17 mouse cellular contexts compared by ENCODE assay signal in the genomic region with DNA sequence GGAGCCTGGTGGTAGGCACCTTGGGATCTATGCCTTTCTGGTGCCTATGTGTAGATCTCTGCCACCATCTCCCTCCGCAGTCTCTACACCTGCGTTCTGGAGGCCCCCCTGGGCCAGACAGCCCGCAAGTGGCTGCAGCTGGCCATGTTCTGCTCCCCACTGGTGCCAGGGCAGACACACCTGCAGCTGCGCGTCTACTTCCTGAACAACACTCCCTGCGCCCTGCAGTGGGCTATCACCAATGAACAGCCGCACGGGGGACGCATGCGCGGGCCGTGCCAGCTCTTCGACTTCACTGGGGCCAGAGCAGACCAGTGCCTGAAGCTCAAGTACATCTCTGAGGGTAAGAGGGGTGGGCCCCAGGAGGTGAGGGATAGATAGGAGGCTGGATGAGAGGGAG. TPM values are rescaled to one million over a fixed set of nuclear protein-coding genes. Genes with fewer than 3 reads are reported as not detected.
DNase-seq lines count a peak whose midpoint lies in the region; ATAC-seq lines count a peak whose summit lies in the region.
"Had no signal": no experiment of that assay in that cellular context is flagged by ENCODE, and none has a peak within 500 bp of the region (broad histone marks: within the 10 kb centered on the region; RNA-seq: fewer than 3 reads in every experiment).

No protein-coding gene starts in this region.

- WGBS in hindbrain, embryonic 14.5 days: 97% methylated on average over 13 of the region's 13 CpGs
- WGBS in liver, embryonic 11.5 days: 91% methylated on average over 13 of the region's 13 CpGs

- no peak for ATAC-seq in hindbrain, embryonic 14.5 days (ENCODE audit: low FRiP score)
- no peak for ATAC-seq in liver, embryonic 11.5 days (replicated peaks; ENCODE audit: low FRiP score)
- ATAC-seq: forebrain, embryonic 15.5 days had no signal

- no peak overlapping the region for H3K4me2 ChIP-seq in hindbrain, embryonic 14.5 days (replicated peaks)
- H3K4me2 ChIP-seq in liver, embryonic 11.5 days: no peak overlapping the region
- H3K4me2 ChIP-seq: forebrain, embryonic 15.5 days; heart, embryonic 13.5 days; hindbrain, embryonic 15.5 days; kidney, embryonic 15.5 days; midbrain, embryonic 12.5 days had no signal

- H3K4me1 ChIP-seq in hindbrain, embryonic 14.5 days (replicated peaks; ENCODE audit: control insufficient read depth, insufficient read depth, low read length): no peaks in the 10 kb centered on the region
- peaks cover 7% of the 10 kb centered on the region; the same call in 1 of the 2 replicates for H3K4me1 ChIP-seq in liver, embryonic 11.5 days (replicated peaks; ENCODE audit: control insufficient read depth, insufficient read depth, low read length)
- H3K4me1 ChIP-seq: forebrain, embryonic 15.5 days had no signal

- H3K9ac ChIP-seq in hindbrain, embryonic 14.5 days: no peak overlapping the region
- no peak overlapping the region for H3K9ac ChIP-seq in liver, embryonic 11.5 days (ENCODE audit: low read depth, low read length)
- H3K9ac ChIP-seq: forebrain, embryonic 15.5 days; heart, embryonic 13.5 days; hindbrain, embryonic 15.5 days; kidney, embryonic 15.5 days; midbrain, embryonic 12.5 days had no signal

- no peak overlapping the region for H3K27ac ChIP-seq in hindbrain, embryonic 14.5 days
- no peak overlapping the region for H3K27ac ChIP-seq in liver, embryonic 11.5 days (ENCODE audit: low read depth, low read length)
- H3K27ac ChIP-seq: forebrain, embryonic 15.5 days; heart, embryonic 13.5 days; hindbrain, embryonic 15.5 days; kidney, embryonic 15.5 days; midbrain, embryonic 12.5 days had no signal

- DNase-seq in lung, postnatal 36 days: peak; percentile 8
- DNase-seq in lung, postnatal 4 days: no peak
- DNase-seq in induced T-regulatory cell, adult 2 months (ENCODE audit: low read depth): peak; percentile 72
- peak; percentile 60 for DNase-seq in splenic B cell, adult 2 months (ENCODE audit: low read depth, low spot score)
- no peak for DNase-seq in hindbrain, embryonic 14.5 days (ENCODE audit: low spot score)
- DNase-seq in liver, embryonic 11.5 days (ENCODE audit: low spot score): no peak
- no peak for DNase-seq in urinary bladder, postnatal 25 days (ENCODE audit: low spot score)
- DNase-seq in frontal cortex, adult 2 months (ENCODE audit: extremely low spot score in 1 of 2, low spot score in 1 of 2): no peak
- DNase-seq: cerebellum, adult 11-12 months; gastrocnemius, postnatal 14 days; liver had no signal

- no peaks in the 10 kb centered on the region for H3K27me3 ChIP-seq in splenic B cell, adult 2 months (ENCODE audit: control insufficient read depth, insufficient read depth, low read length, poor library complexity, severe bottlenecking)
- H3K27me3 ChIP-seq in hindbrain, embryonic 14.5 days (ENCODE audit: control insufficient read depth, insufficient read depth, low read length): no peaks in the 10 kb centered on the region; the same call in 1 of the 2 replicates
- H3K27me3 ChIP-seq in liver, embryonic 11.5 days (replicated peaks; ENCODE audit: control insufficient read depth, insufficient read depth, low read length): peaks cover 7% of the 10 kb centered on the region

- H3K36me3 ChIP-seq in splenic B cell, adult 2 months (ENCODE audit: control insufficient read depth, insufficient read depth, low read length, poor library complexity, severe bottlenecking): no peaks in the 10 kb centered on the region
- H3K36me3 ChIP-seq in hindbrain, embryonic 14.5 days (replicated peaks; ENCODE audit: control insufficient read depth, insufficient read depth): no peaks in the 10 kb centered on the region
- no peaks in the 10 kb centered on the region for H3K36me3 ChIP-seq in liver, embryonic 11.5 days (ENCODE audit: control insufficient read depth, insufficient read depth, low read length)
- H3K36me3 ChIP-seq: forebrain, embryonic 15.5 days; heart, embryonic 13.5 days; hindbrain, embryonic 15.5 days; kidney, embryonic 15.5 days; midbrain, embryonic 12.5 days had no signal

- no peaks in the 10 kb centered on the region for H3K9me3 ChIP-seq in hindbrain, embryonic 14.5 days (ENCODE audit: control insufficient read depth, low read length)
- no peaks in the 10 kb centered on the region for H3K9me3 ChIP-seq in liver, embryonic 11.5 days (ENCODE audit: control insufficient read depth, low read length)
- H3K9me3 ChIP-seq: forebrain, embryonic 15.5 days; heart, embryonic 13.5 days; hindbrain, embryonic 15.5 days; kidney, embryonic 15.5 days; midbrain, embryonic 12.5 days had no signal

- H3K4me3 ChIP-seq in hindbrain, embryonic 14.5 days (replicated peaks; ENCODE audit: low read length): no peak overlapping the region
- H3K4me3 ChIP-seq in liver, embryonic 11.5 days (ENCODE audit: low read depth, low read length): no peak overlapping the region
- H3K4me3 ChIP-seq: forebrain, embryonic 15.5 days; heart, embryonic 13.5 days; hindbrain, embryonic 15.5 days; kidney, embryonic 15.5 days; midbrain, embryonic 12.5 days had no signal

RNA-seq across cellular contexts. Expression of gene Unc5cl, which starts 7.4 kb away (rescaled TPM):
- polyA plus RNA-seq in hindbrain, embryonic 14.5 days (2014; fragmentation: Nextera tagmentation; extraction: Ambion mirVana): 0.37 and 0.42 TPM in 2 replicates
- polyA plus RNA-seq in liver, embryonic 11.5 days (2014; fragmentation: Nextera tagmentation; extraction: Ambion mirVana): 1.0 and 2.0 TPM in 2 replicates
- polyA plus RNA-seq in frontal cortex, adult 2 months (2012; rRNA removed): 0.08 TPM in 1 of 2 replicates, not detected in the other
- polyA plus RNA-seq: hindbrain, embryonic 15.5 days had no signal

RNA-seq across cellular contexts. Expression of gene Tspo2, which starts 10.8 kb away (rescaled TPM):
- 1.0 and 1.2 TPM in 2 replicates for polyA plus RNA-seq in hindbrain, embryonic 14.5 days (2014; fragmentation: Nextera tagmentation; extraction: Ambion mirVana)
- 68.1 and 68.7 TPM in 2 replicates for polyA plus RNA-seq in liver, embryonic 11.5 days (2014; fragmentation: Nextera tagmentation; extraction: Ambion mirVana)
- polyA plus RNA-seq in frontal cortex, adult 2 months (2012; rRNA removed): 0.06 TPM in 1 of 2 replicates, not detected in the other
- polyA plus RNA-seq: testis, adult 2 months had no signal

RNA-seq across cellular contexts. Expression of gene Apobec2, which starts 29.4 kb away (rescaled TPM):
- polyA plus RNA-seq in hindbrain, embryonic 14.5 days (2014; fragmentation: Nextera tagmentation; extraction: Ambion mirVana): 0.52 and 0.63 TPM in 2 replicates
- 2.5 and 3.0 TPM in 2 replicates for polyA plus RNA-seq in liver, embryonic 11.5 days (2014; fragmentation: Nextera tagmentation; extraction: Ambion mirVana)
- 0.08 and 0.21 TPM in 2 replicates for polyA plus RNA-seq in frontal cortex, adult 2 months (2012; rRNA removed)

RNA-seq across cellular contexts. Expression of gene Oard1, which starts 52.3 kb away (rescaled TPM):
- 36.2 and 36.3 TPM in 2 replicates for polyA plus RNA-seq in hindbrain, embryonic 14.5 days (2014; fragmentation: Nextera tagmentation; extraction: Ambion mirVana)
- polyA plus RNA-seq in liver, embryonic 11.5 days (2014; fragmentation: Nextera tagmentation; extraction: Ambion mirVana): 76.8 and 80.2 TPM in 2 replicates
- polyA plus RNA-seq in frontal cortex, adult 2 months (2012; rRNA removed): 17.5 and 20.7 TPM in 2 replicates

RNA-seq across cellular contexts. Expression of gene Nfya, which starts 52.4 kb away (rescaled TPM):
- polyA plus RNA-seq in hindbrain, embryonic 14.5 days (2014; fragmentation: Nextera tagmentation; extraction: Ambion mirVana): 16.4 and 16.5 TPM in 2 replicates
- polyA plus RNA-seq in liver, embryonic 11.5 days (2014; fragmentation: Nextera tagmentation; extraction: Ambion mirVana): 18.7 and 20.4 TPM in 2 replicates
- polyA plus RNA-seq in frontal cortex, adult 2 months (2012; rRNA removed): 31.2 and 35.5 TPM in 2 replicates

Comparison
In these comparisons a context has a peak if more than half of its experiments do, and no peak if none do; other contexts are left out.
1. DNase-seq: peak in lung, postnatal 36 days (single experiment), induced T-regulatory cell, adult 2 months (single experiment) and splenic B cell, adult 2 months (single experiment); none in lung, postnatal 4 days (0 of 2), hindbrain, embryonic 14.5 days (single experiment), liver, embryonic 11.5 days (single experiment), urinary bladder, postnatal 25 days (single experiment) and frontal cortex, adult 2 months (0 of 2).
2. RNA of gene Tspo2, which starts 10.8 kb away (polyA plus RNA-seq): 68.1 to 68.7 TPM in liver, embryonic 11.5 days; 1.0 to 1.2 TPM in hindbrain, embryonic 14.5 days and 0.06 TPM in frontal cortex, adult 2 months; every median in the first group is over 10 times any median in the second.